Mouse (Mus musculus): ENCODE results near the gene Prpf40b. TPM values are rescaled to one million over a fixed set of nuclear protein-coding genes. Genes with fewer than 3 reads are reported as not detected.
A peak's percentile ranks its signal among the peaks of the same experiment; 100 is the strongest.
"Not testable (repeated sequence)": the region's sequence is repeated elsewhere in the genome, so short reads cannot be mapped to it uniquely, and the experiment has no call there.

The Prpf40b gene
- total and polyA plus RNA-seq, 3 experiments: 24.7 to 46.4 TPM; not detected in 1

GRCm38 (mm10) chr15:99294813-99295374, at the start of gene Prpf40b (continued):
- peak; percentile 52; the same call in 1 of the 2 replicates for TF ChIP-seq ZMIZ1 (IDR thresholded peaks at IDR 0.05; ENCODE audit: low read depth, low read length)

GRCm38 (mm10) chr15:99246736-99247135, 48.2 kb upstream of the Prpf40b start:
- not testable (repeated sequence) for H3K79me2 ChIP-seq (ENCODE audit: control insufficient read depth, insufficient read depth, low read length, poor library complexity); H3K36me3 ChIP-seq (ENCODE audit: control insufficient read depth in 1 of 2, insufficient read depth in 2 of 2, low read length in 2 of 2); H3K4me3 ChIP-seq (ENCODE audit: control insufficient read depth in 1 of 2, insufficient read depth in 1 of 2, low read depth in 2 of 2, low read length in 2 of 2); H3K9ac ChIP-seq (ENCODE audit: control insufficient read depth, low read depth, low read length, poor library complexity, severe bottlenecking); H3K27me3 ChIP-seq (ENCODE audit: control insufficient read depth in 1 of 2, insufficient read depth in 2 of 2, low read length in 2 of 2); DNase-seq (ENCODE audit: low read depth, low spot score); H3K4me1 ChIP-seq (ENCODE audit: control insufficient read depth in 1 of 2, insufficient read depth in 2 of 2, low read length in 2 of 2); H3K27ac ChIP-seq (ENCODE audit: control insufficient read depth, low read depth, low read length); H3K9me3 ChIP-seq (replicated peaks; ENCODE audit: insufficient read depth, low read length)

GRCm38 (mm10) chr15:99248972-99249371, 45.9 kb upstream of the Prpf40b start:
- Histone ChIP-seq H3K27me3 (ENCODE audit: control insufficient read depth in 1 of 2, insufficient read depth in 2 of 2, low read length in 2 of 2) (no peaks in the 10 kb centered on the region), H3K27ac (ENCODE audit: control insufficient read depth, low read depth, low read length) (no peak overlapping the region), H3K9me3 (replicated peaks; ENCODE audit: insufficient read depth, low read length) (no peaks in the 10 kb centered on the region), H3K9ac (ENCODE audit: control insufficient read depth, low read depth, low read length, poor library complexity, severe bottlenecking) (no peak overlapping the region), H3K4me3 (ENCODE audit: control insufficient read depth in 1 of 2, insufficient read depth in 1 of 2, low read depth in 2 of 2, low read length in 2 of 2) (no peak overlapping the region), H3K4me1 (ENCODE audit: control insufficient read depth in 1 of 2, insufficient read depth in 2 of 2, low read length in 2 of 2) (peaks cover 0 to 9% of the 10 kb centered on the region in 2 experiments; a peak in 2 of 4 replicates), H3K79me2 (ENCODE audit: control insufficient read depth, insufficient read depth, low read length, poor library complexity) (peaks cover 4% of the 10 kb centered on the region; the same call in 1 of the 2 replicates), H3K36me3 (ENCODE audit: control insufficient read depth in 1 of 2, insufficient read depth in 2 of 2, low read length in 2 of 2) (peaks cover 0 to 5% of the 10 kb centered on the region in 2 experiments)
- no peak for TF ChIP-seq HCFC1 (IDR thresholded peaks at IDR 0.05; ENCODE audit: low read depth, low read length)
- TF ChIP-seq SIN3A (IDR thresholded peaks at IDR 0.05; ENCODE audit: low read length): no peak
- no peak for TF ChIP-seq MAX (IDR thresholded peaks at IDR 0.05; ENCODE audit: low read length)
- TF ChIP-seq UBTF (IDR thresholded peaks at IDR 0.05; ENCODE audit: borderline replicate concordance, insufficient read depth, low read depth, low read length): no peak
- TF ChIP-seq CHD1 (IDR thresholded peaks at IDR 0.05; ENCODE audit: low read depth, low read length): no peak
- no peak for TF ChIP-seq MXI1 (IDR thresholded peaks at IDR 0.05; ENCODE audit: low read depth, low read length)
- TF ChIP-seq BHLHE40 (IDR thresholded peaks at IDR 0.05; ENCODE audit: borderline replicate concordance, low read depth, low read length): no peak
- TF ChIP-seq POLR2AphosphoS2 (IDR thresholded peaks at IDR 0.05; ENCODE audit: low read length): no peak
- no peak for TF ChIP-seq USF2 (IDR thresholded peaks at IDR 0.05; ENCODE audit: borderline replicate concordance in 1 of 2, insufficient read depth in 1 of 2, low read depth in 1 of 2, low read length in 2 of 2)
- no peak for TF ChIP-seq TAL1 (IDR thresholded peaks at IDR 0.05; ENCODE audit: low read length)
- TF ChIP-seq MAZ (IDR thresholded peaks at IDR 0.05; ENCODE audit: low read depth, low read length): no peak
- TF ChIP-seq MEF2A (IDR thresholded peaks at IDR 0.05; ENCODE audit: extremely low read depth, insufficient replicate concordance, low read depth, low read length, poor library complexity, severe bottlenecking): no peak
- no peak for DNase-seq (ENCODE audit: low read depth, low spot score)
